Mouse (Mus musculus) G1E-ER4 (cell line): ENCODE results near the gene Mapt. TPM values are rescaled to one million over a fixed set of nuclear protein-coding genes. Genes with fewer than 3 reads are reported as not detected.
A peak's percentile ranks its signal among the peaks of the same experiment; 100 is the strongest.

Experiments used
- GATA1 ChIP-seq: IDR thresholded peaks from one replicate; pipeline ENCODE4 v1.8.0; 2012; ENCODE audit warnings: low read length, inconsistent platforms
- polyA plus RNA-seq: library from polyadenylated mRNA; stranded (reverse); fragments of >175 nt; gene quantifications from 2 replicates; pipeline ENCODE4 v1.2.3, GENCODE M21; 2012

The Mapt gene
- polyA plus RNA-seq, 1 experiment: 5.0 TPM

- no peak for TF ChIP-seq GATA1
Measured at GRCm38 (mm10) chr11:104289199-104290031, 58.2 kb downstream of the Mapt start.

GRCm38 (mm10) chr11:104292443-104293220 lies 61.4 kb downstream of the Mapt start:
- no peak for TF ChIP-seq GATA1

GRCm38 (mm10) chr11:104293241-104293640 lies 62.1 kb downstream of the Mapt start:
- TF ChIP-seq GATA1: peak; percentile 92

GRCm38 (mm10) chr11:104295145-104295544 lies 64.0 kb downstream of the Mapt start:
- TF ChIP-seq GATA1: no peak

GRCm38 (mm10) chr11:104295656-104296055 lies 64.5 kb downstream of the Mapt start:
- no peak for TF ChIP-seq GATA1

GRCm38 (mm10) chr11:104297671-104298070 lies 66.5 kb downstream of the Mapt start:
- no peak for TF ChIP-seq GATA1

GRCm38 (mm10) chr11:104302628-104303027 lies 71.4 kb downstream of the Mapt start:
- TF ChIP-seq GATA1: no peak

- no peak for TF ChIP-seq GATA1
Measured at GRCm38 (mm10) chr11:104303088-104303960, 72.1 kb downstream of the Mapt start.

GRCm38 (mm10) chr11:104305711-104306110 lies 74.5 kb downstream of the Mapt start:
- no peak for TF ChIP-seq GATA1

GRCm38 (mm10) chr11:104306483-104306882 lies 75.3 kb downstream of the Mapt start:
- no peak for TF ChIP-seq GATA1

- no peak for TF ChIP-seq GATA1
Measured at GRCm38 (mm10) chr11:104307136-104307535, 75.9 kb downstream of the Mapt start.

GRCm38 (mm10) chr11:104309377-104310225 lies 78.4 kb downstream of the Mapt start:
- no peak for TF ChIP-seq GATA1

- no peak for TF ChIP-seq GATA1
Measured at GRCm38 (mm10) chr11:104310226-104310887, 79.2 kb downstream of the Mapt start.

- no peak for TF ChIP-seq GATA1
Measured at GRCm38 (mm10) chr11:104311643-104312042, 80.5 kb downstream of the Mapt start.
